Mouse (Mus musculus) myocyte (in vitro differentiated cells): ENCODE results near the gene Slc37a4.

Source experiments
- CEBPB ChIP-seq: IDR thresholded peaks from 2 replicates; pipeline ENCODE4 v1.6.1; 2011; ENCODE audit warnings: mild to moderate bottlenecking, moderate library complexity; ENCODE audit not compliant: poor library complexity, insufficient read depth, severe bottlenecking
- E2F4 ChIP-seq: IDR thresholded peaks from one replicate; pipeline ENCODE4 v1.6.1; 2011; ENCODE audit warnings: mild to moderate bottlenecking, control low read depth, moderate library complexity; ENCODE audit not compliant: insufficient read depth
- MAX ChIP-seq: IDR thresholded peaks from one replicate; pipeline ENCODE4 v1.6.1; 2011; ENCODE audit warnings: low read depth, mild to moderate bottlenecking, control low read depth
- MYOD1 ChIP-seq, 3 experiments: IDR thresholded peaks; one replicate each; pipeline ENCODE4 v1.6.1; 2011; ENCODE audit warnings: control low read depth in 2 of 3, low read depth in 2 of 3, mild to moderate bottlenecking in 2 of 3, moderate library complexity in 1 of 3; ENCODE audit not compliant: insufficient read length in 2 of 3, control insufficient read depth in 1 of 3
- MYOG ChIP-seq, 3 experiments: IDR thresholded peaks; one replicate each; pipeline ENCODE4 v1.6.1; 2011; ENCODE audit warnings: control low read depth in 2 of 3, low read depth in 2 of 3, mild to moderate bottlenecking in 2 of 3; ENCODE audit not compliant: insufficient read length in 2 of 3, control insufficient read depth in 1 of 3, insufficient read depth in 1 of 3
- POLR2A ChIP-seq: IDR thresholded peaks from one replicate; pipeline ENCODE4 v1.6.1; 2011; ENCODE audit warnings: low read depth, mild to moderate bottlenecking, control low read depth, moderate library complexity; ENCODE audit not compliant: insufficient read length
- POLR2AphosphoS2 ChIP-seq: IDR thresholded peaks from one replicate; pipeline ENCODE4 v1.6.1; 2011; ENCODE audit warnings: low read depth, control low read depth; ENCODE audit not compliant: insufficient read length
- REST ChIP-seq: IDR thresholded peaks from one replicate; pipeline ENCODE4 v1.6.1; 2011; ENCODE audit warnings: mild to moderate bottlenecking, control low read depth, moderate library complexity; ENCODE audit not compliant: insufficient read depth, insufficient read length
- TCF12 ChIP-seq: IDR thresholded peaks from one replicate; pipeline ENCODE4 v1.6.1; 2011; ENCODE audit warnings: mild to moderate bottlenecking, control low read depth; ENCODE audit not compliant: poor library complexity, insufficient read depth, severe bottlenecking
- TCF3 ChIP-seq: IDR thresholded peaks from one replicate; pipeline ENCODE4 v1.6.1; 2011; ENCODE audit warnings: low read depth, control low read depth; ENCODE audit not compliant: insufficient read length
- USF1 ChIP-seq: IDR thresholded peaks from one replicate; pipeline ENCODE4 v1.6.1; 2011; ENCODE audit warnings: low read depth, mild to moderate bottlenecking, control low read depth, moderate library complexity

- TF ChIP-seq POLR2A (no peak), MAX (no peak), POLR2AphosphoS2 (no peak), MYOG (IDR thresholded peaks at IDR 0.05; ENCODE audit: control insufficient read depth in 1 of 3, insufficient read depth in 1 of 3, insufficient read length in 2 of 3, low read depth in 2 of 3) (no peak), USF1 (no peak), TCF12 (no peak), REST (no peak), CEBPB (no peak), E2F4 (no peak), MYOD1 (IDR thresholded peaks at IDR 0.05; ENCODE audit: control insufficient read depth in 1 of 3, insufficient read length in 2 of 3, low read depth in 2 of 3) (no peak), TCF3 (no peak)
Measured at GRCm38 (mm10) chr9:44432577-44433185, 36.0 kb downstream of the Slc37a4 start.
